Mouse (Mus musculus) forebrain, postnatal 0 days (tissue): ENCODE measurements around the gene Pxn. TPM values are rescaled to one million over a fixed set of nuclear protein-coding genes. Genes with fewer than 3 reads are reported as not detected.
"Not testable (repeated sequence)": the region's sequence is repeated elsewhere in the genome, so short reads cannot be mapped to it uniquely, and the experiment has no call there.

Experiments
- ATAC-seq: fragments of 200-750 bp; cut with Nextera tagmentation; 2 replicates; pipeline ENCODE4 v1.8.0; 2017; ENCODE audit warnings: mild to moderate bottlenecking, moderate library complexity
- DNase-seq: peaks from one replicate; pipeline ENCODE4 v3.0.0-alpha.2; 2015
- H3K27ac ChIP-seq: fragments of 300-500 bp; sonication (generic); 2 replicates; pipeline ENCODE4 v1.5.1; 2014; ENCODE audit warnings: low read depth, mild to moderate bottlenecking, antibody characterized with exemption, low read length, moderate library complexity, mixed read lengths
- H3K27me3 ChIP-seq: fragments of 300-500 bp; sonication (generic); 2 replicates; pipeline ENCODE4 v1.6.1; 2014; ENCODE audit warnings: mild to moderate bottlenecking, low read length, mixed read lengths; ENCODE audit not compliant: insufficient read depth
- H3K36me3 ChIP-seq: fragments of 300-500 bp; sonication (generic); 2 replicates; pipeline ENCODE4 v1.6.1; 2014; ENCODE audit warnings: mild to moderate bottlenecking, moderate library complexity; ENCODE audit not compliant: insufficient read depth
- H3K4me1 ChIP-seq: fragments of 300-500 bp; sonication (generic); 2 replicates; pipeline ENCODE4 v1.6.1; 2014; ENCODE audit warnings: antibody characterized with exemption; ENCODE audit not compliant: insufficient read depth
- H3K4me2 ChIP-seq: fragments of 300-500 bp; sonication (generic); 2 replicates; pipeline ENCODE4 v1.6.1; 2014; ENCODE audit warnings: low read depth, mild to moderate bottlenecking, moderate library complexity
- H3K4me3 ChIP-seq: fragments of 300-500 bp; sonication (generic); 2 replicates; pipeline ENCODE4 v1.5.1; 2014; ENCODE audit warnings: low read depth, low read length, mixed read lengths
- H3K9ac ChIP-seq: fragments of 300-500 bp; sonication (generic); 2 replicates; pipeline ENCODE4 v1.6.1; 2014; ENCODE audit warnings: mild to moderate bottlenecking
- H3K9me3 ChIP-seq: fragments of 300-500 bp; sonication (generic); 2 replicates; pipeline ENCODE4 v1.6.1; 2016; ENCODE audit warnings: low read length
- CTCF ChIP-seq: sonication (generic); IDR thresholded peaks from 2 replicates; pipeline ENCODE4 v1.5.1; 2016; ENCODE audit warnings: antibody characterized with exemption, control low read depth, low read depth
- WGBS: fragments of 180-500 bp; shearing (Covaris S2); extraction: QIAGEN DNeasy Blood & Tissue Kit; methylation state at CpG from one replicate; pipeline ENCODE4 v1.1.7; 2014; 5-methylcytosine and 5-hydroxymethylcytosine counted together
- polyA plus RNA-seq: library from polyadenylated mRNA; unstranded; fragments of >200 nt; fragmentation: Nextera tagmentation; extraction: Ambion mirVana; gene quantifications from 2 replicates; pipeline ENCODE4 v1.2.1, GENCODE M21; 2015
- total RNA-seq: library from RNA; depleted of rRNA; stranded (reverse); fragments of >200 nt; gene quantifications from 2 replicates; pipeline ENCODE4 v1.2.3, GENCODE M21; 2014

The Pxn gene
- total and polyA plus RNA-seq, 2 experiments from 2014 or later, result 14.8 to 29.8 TPM

- no peak overlapping the region for H3K4me2 ChIP-seq
- no peak for TF ChIP-seq CTCF
- ATAC-seq, result no peak
- H3K27me3 ChIP-seq, result no peaks in the 10 kb centered on the region
- H3K9me3 ChIP-seq, result no peaks in the 10 kb centered on the region
- no peak overlapping the region for H3K4me3 ChIP-seq
- H3K36me3 ChIP-seq, result peaks cover 27% of the 10 kb centered on the region
- WGBS, result 78% methylated on average over 11 of the region's 11 CpGs
- no peak overlapping the region for H3K27ac ChIP-seq
- peaks cover 14% of the 10 kb centered on the region for H3K4me1 ChIP-seq
- no peak overlapping the region for H3K9ac ChIP-seq
- no peak for DNase-seq
Measured at GRCm38 (mm10) chr5:115569308-115569707, 62.8 kb downstream of the Pxn start.

GRCm38 (mm10) chr5:115569721-115570120 lies 63.2 kb downstream of the Pxn start:
- no peak for ATAC-seq
- Histone ChIP-seq H3K36me3 (peaks cover 31% of the 10 kb centered on the region), H3K9ac (no peak overlapping the region), H3K4me1 (peaks cover 9% of the 10 kb centered on the region), H3K27me3 (no peaks in the 10 kb centered on the region), H3K4me2 (no peak overlapping the region), H3K27ac (no peak overlapping the region), H3K9me3 (no peaks in the 10 kb centered on the region), H3K4me3 (no peak overlapping the region)
- WGBS, result 63% methylated on average over 4 of the region's 4 CpGs
- no peak for DNase-seq
- no peak for TF ChIP-seq CTCF

- Histone ChIP-seq H3K4me1 (peaks cover 3% of the 10 kb centered on the region), H3K27ac (no peak overlapping the region), H3K4me2 (no peak overlapping the region), H3K4me3 (no peak overlapping the region), H3K9ac (no peak overlapping the region), H3K36me3 (peaks cover 42% of the 10 kb centered on the region), H3K27me3 (no peaks in the 10 kb centered on the region), H3K9me3 (no peaks in the 10 kb centered on the region)
- 98% methylated on average over 7 of the region's 7 CpGs for WGBS
- ATAC-seq, result no peak
- DNase-seq, result peak; percentile 10
- no peak for TF ChIP-seq CTCF
Measured at GRCm38 (mm10) chr5:115571086-115571485, 64.6 kb downstream of the Pxn start.

- no peak for TF ChIP-seq CTCF
- Histone ChIP-seq H3K36me3 (peaks cover 57% of the 10 kb centered on the region), H3K4me2 (no peak overlapping the region), H3K9ac (no peak overlapping the region), H3K27ac (peak overlapping the region; percentile 50; the same call in 1 of the 2 replicates), H3K9me3 (no peaks in the 10 kb centered on the region), H3K27me3 (no peaks in the 10 kb centered on the region), H3K4me3 (no peak overlapping the region), H3K4me1 (no peaks in the 10 kb centered on the region)
- ATAC-seq, result peak; percentile 43; the same call in 1 of the 2 replicates
- peak; percentile 34 for DNase-seq
- 68% methylated on average over 17 of the region's 17 CpGs for WGBS
Measured at GRCm38 (mm10) chr5:115572679-115573535, 66.4 kb downstream of the Pxn start.

- no peak overlapping the region for H3K4me3 ChIP-seq
- no peaks in the 10 kb centered on the region for H3K27me3 ChIP-seq
- no peaks in the 10 kb centered on the region for H3K4me1 ChIP-seq
- no peak for TF ChIP-seq CTCF
- no peak overlapping the region for H3K4me2 ChIP-seq
- H3K9ac ChIP-seq, result no peak overlapping the region
- peaks cover 78% of the 10 kb centered on the region for H3K36me3 ChIP-seq
- H3K27ac ChIP-seq, result no peak overlapping the region
- DNase-seq, result no peak
- ATAC-seq, result no peak
- no peaks in the 10 kb centered on the region for H3K9me3 ChIP-seq
- WGBS, result 75% methylated on average over 8 of the region's 8 CpGs
Measured at GRCm38 (mm10) chr5:115574992-115575391, 68.5 kb downstream of the Pxn start.

DNA sequence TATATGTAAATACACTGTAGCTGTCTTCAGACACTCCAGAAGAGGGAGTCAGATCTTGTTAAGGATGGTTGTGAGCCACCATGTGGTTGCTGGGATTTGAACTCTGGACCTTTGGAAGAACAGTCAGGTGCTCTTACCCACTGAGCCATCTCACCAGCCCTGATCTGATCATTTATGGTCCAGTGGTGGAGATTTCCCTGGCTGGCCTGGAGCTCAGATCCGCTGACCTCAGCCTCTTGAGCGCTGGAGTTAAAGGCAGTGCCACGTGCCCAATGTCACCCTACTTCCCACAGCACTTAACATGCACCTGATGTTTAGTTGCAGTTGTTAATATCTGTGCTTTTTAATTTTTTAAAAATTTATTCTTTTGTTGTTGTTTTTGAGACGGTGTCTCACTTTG lies 71.2 kb downstream of the Pxn start:
- H3K9me3 ChIP-seq, H3K27me3 ChIP-seq, ATAC-seq, H3K9ac ChIP-seq, DNase-seq, H3K4me2 ChIP-seq, H3K4me3 ChIP-seq, H3K4me1 ChIP-seq, H3K27ac ChIP-seq: not testable (repeated sequence)
- peaks cover 91% of the 10 kb centered on the region for H3K36me3 ChIP-seq
- 94% methylated on average over 4 of the region's 4 CpGs for WGBS

DNA sequence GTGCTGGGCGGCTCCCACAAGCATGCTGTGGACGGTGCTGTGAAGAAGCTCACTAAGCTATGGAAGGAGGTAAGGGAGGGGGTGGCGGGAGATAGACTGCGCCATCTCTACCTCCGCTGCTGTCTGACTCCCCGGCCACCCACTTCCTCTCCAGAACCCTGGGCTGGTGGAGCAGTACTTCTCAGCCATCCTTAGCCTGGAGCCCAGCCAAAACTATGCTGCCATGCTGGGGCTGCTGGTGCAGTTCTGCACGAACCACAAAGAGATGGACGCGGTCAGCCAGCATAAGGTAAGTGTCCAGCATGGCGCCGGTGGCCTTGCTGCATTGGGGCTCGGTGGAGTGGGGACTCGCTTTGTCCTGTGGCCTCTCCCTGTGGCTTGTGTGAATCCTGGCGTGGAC lies 72.4 kb downstream of the Pxn start:
- ATAC-seq, result no peak
- no peaks in the 10 kb centered on the region for H3K27me3 ChIP-seq
- H3K4me2 ChIP-seq, result no peak overlapping the region
- 95% methylated on average over 14 of the region's 14 CpGs for WGBS
- no peak for TF ChIP-seq CTCF
- H3K36me3 ChIP-seq, result peaks cover 94% of the 10 kb centered on the region
- no peak overlapping the region for H3K9ac ChIP-seq
- 0 out of 2 replicates have a peak, but pooled peaks cover 3% of the 10 kb centered on the region for H3K9me3 ChIP-seq
- H3K4me1 ChIP-seq, result no peaks in the 10 kb centered on the region
- no peak overlapping the region for H3K4me3 ChIP-seq
- no peak for DNase-seq
- no peak overlapping the region for H3K27ac ChIP-seq
